Mouse (Mus musculus) R1 (cell line): ENCODE data around the gene Gosr2.

ENCODE experiments used
- DNase-seq: peaks from one replicate; pipeline ENCODE4 v3.0.0-alpha.2; 2018; ENCODE audit warnings: low read depth, low spot score

Gene Gosr2

GRCm38 (mm10) chr11:103691036-103691435, 6.7 kb downstream of the Gosr2 start:
- DNase-seq: no peak

GRCm38 (mm10) chr11:103688980-103689378, 8.7 kb downstream of the Gosr2 start:
- peak; percentile 25 for DNase-seq

- DNase-seq: no peak
Observed at GRCm38 (mm10) chr11:103688271-103688979, 9.3 kb downstream of the Gosr2 start.

GRCm38 (mm10) chr11:103686706-103687105, 11.0 kb downstream of the Gosr2 start:
- no peak for DNase-seq

- DNase-seq: no peak
Observed at GRCm38 (mm10) chr11:103685261-103685736, 12.4 kb downstream of the Gosr2 start.

- DNase-seq: peak; percentile 23
Observed at GRCm38 (mm10) chr11:103683667-103684334, 13.9 kb downstream of the Gosr2 start.

- peak; percentile 59 for DNase-seq
Observed at GRCm38 (mm10) chr11:103677042-103677441, 20.7 kb downstream of the Gosr2 start.

GRCm38 (mm10) chr11:103675556-103675955, 22.1 kb downstream of the Gosr2 start:
- peak; percentile 73 for DNase-seq

- no peak for DNase-seq
Observed at GRCm38 (mm10) chr11:103666907-103667426, 30.7 kb downstream of the Gosr2 start.

GRCm38 (mm10) chr11:103666181-103666906, 31.4 kb downstream of the Gosr2 start:
- DNase-seq: no peak

- DNase-seq: no peak
Observed at GRCm38 (mm10) chr11:103665695-103666094, 32.0 kb downstream of the Gosr2 start.

- DNase-seq: no peak
Observed at GRCm38 (mm10) chr11:103663119-103663518, 34.6 kb downstream of the Gosr2 start.

- no peak for DNase-seq
Observed at GRCm38 (mm10) chr11:103662546-103662945, 35.2 kb downstream of the Gosr2 start.

GRCm38 (mm10) chr11:103661863-103662262, 35.8 kb downstream of the Gosr2 start:
- no peak for DNase-seq

- no peak for DNase-seq
Observed at GRCm38 (mm10) chr11:103658189-103658588, 39.5 kb downstream of the Gosr2 start.

- peak; percentile 70 for DNase-seq
Observed at GRCm38 (mm10) chr11:103656520-103656919, 41.2 kb downstream of the Gosr2 start.

GRCm38 (mm10) chr11:103653359-103653965, 44.2 kb downstream of the Gosr2 start:
- no peak for DNase-seq

- no peak for DNase-seq
Observed at GRCm38 (mm10) chr11:103651426-103651825, 46.3 kb downstream of the Gosr2 start.

- peak; percentile 46 for DNase-seq
Observed at GRCm38 (mm10) chr11:103649983-103650493, 47.7 kb downstream of the Gosr2 start.

GRCm38 (mm10) chr11:103649301-103649982, 48.3 kb downstream of the Gosr2 start, which contains the start of gene Rprml:
Gene Rprml (plus strand): TSS chr11:103649570.
- DNase-seq: peak; percentile 44

GRCm38 (mm10) chr11:103648656-103649055, 49.0 kb downstream of the Gosr2 start:
- peak; percentile 11 for DNase-seq
